Mouse (Mus musculus) adrenal gland, adult 10 weeks (tissue): ENCODE measurements around the gene 2510009E07Rik. TPM values are rescaled to one million over a fixed set of nuclear protein-coding genes. Genes with fewer than 3 reads are reported as not detected.

Experiments
- polyA plus RNA-seq: library from polyadenylated mRNA; stranded (reverse); fragments of 350-450 nt; fragmentation: Illumina TruSeq; extraction: RNeasy Lipid Tissue Mini Kit (QIAGEN cat#74804); gene quantifications from one replicate; pipeline ENCODE4 v1.2.3, GENCODE M21; 2014; ENCODE audit warnings: low read depth, low replicate concordance

Gene 2510009E07Rik
- polyA plus RNA-seq, result 47.6 TPM

GRCm38 (mm10) chr16:21694463-21695241 is at the start of gene 2510009E07Rik:
Gene 2510009E07Rik, minus strand, starts transcription at chr16:21694665.

Other genes starting within 250 kb of the 2510009E07Rik start
- 39.6 TPM for gene Ehhadh, start 93.1 kb upstream of the 2510009E07Rik start, polyA plus RNA-seq
- 0.87 TPM for gene Map3k13, start 99.7 kb upstream of the 2510009E07Rik start, polyA plus RNA-seq